Mouse (Mus musculus): ENCODE measurements at regions not wholly inside any gene's neighbourhood (a gene's known extent, or its start where the extent isn't known, plus 50 kb on each side); places are given as distances from the start of the nearest gene placed in this dataset.

- no peak overlapping the region for H3K4me3 ChIP-seq (ENCODE audit: low read depth, low read length)
These were observed 118.9 kb downstream of the H2al2a start for GRCm38 (mm10) chr2:17877901-17878300.

GRCm38 (mm10) chr2:17876942-17877341 lies 119.8 kb downstream of the H2al2a start:
- H3K4me3 ChIP-seq (ENCODE audit: low read depth, low read length): no peak overlapping the region
- ATAC-seq (ENCODE audit: extremely low read depth, insufficient number of reproducible peaks, low FRiP score, poor library complexity, severe bottlenecking) (no peak), DNase-seq (ENCODE audit: low spot score) (no peak)
- no peaks in the 10 kb centered on the region for H3K4me1 ChIP-seq (ENCODE audit: insufficient read depth, low read depth, low read length)
- no peaks in the 10 kb centered on the region for H3K9me3 ChIP-seq (replicated peaks)
- peaks cover 14% of the 10 kb centered on the region for H3K27me3 ChIP-seq (ENCODE audit: insufficient read depth, low read length)
- TF ChIP-seq POLR2AphosphoS5 (IDR thresholded peaks at IDR 0.05; ENCODE audit: insufficient replicate concordance, low read depth, low read length) (no peak), GATA2 (IDR thresholded peaks at IDR 0.05; ENCODE audit: borderline replicate concordance, low read depth, low read length) (no peak), CTCF (IDR thresholded peaks at IDR 0.05; ENCODE audit: low read depth, low read length) (no peak), TAL1 (conservative IDR thresholded peaks at IDR 0.05; ENCODE audit: low read depth, low read length) (no peak), GATA1 (IDR thresholded peaks at IDR 0.05; ENCODE audit: borderline replicate concordance, low read length) (no peak)
- no peaks in the 10 kb centered on the region for H3K36me3 ChIP-seq (replicated peaks)

More at GRCm38 (mm10) chr2:17877901-17878300, 118.9 kb downstream of the H2al2a start:
- Histone ChIP-seq H3K36me3 (replicated peaks) (no peaks in the 10 kb centered on the region), H3K4me1 (ENCODE audit: insufficient read depth, low read depth, low read length) (no peaks in the 10 kb centered on the region), H3K9me3 (replicated peaks) (no peaks in the 10 kb centered on the region), H3K27me3 (ENCODE audit: insufficient read depth, low read length) (peaks cover 14% of the 10 kb centered on the region)
- TF ChIP-seq POLR2AphosphoS5 (IDR thresholded peaks at IDR 0.05; ENCODE audit: insufficient replicate concordance, low read depth, low read length): no peak
- no peak for TF ChIP-seq GATA2 (IDR thresholded peaks at IDR 0.05; ENCODE audit: borderline replicate concordance, low read depth, low read length)
- TF ChIP-seq TAL1 (conservative IDR thresholded peaks at IDR 0.05; ENCODE audit: low read depth, low read length): no peak
- ATAC-seq (ENCODE audit: extremely low read depth, insufficient number of reproducible peaks, low FRiP score, poor library complexity, severe bottlenecking): no peak
- DNase-seq (ENCODE audit: low spot score): no peak

- no peaks in the 10 kb centered on the region for H3K9me3 ChIP-seq (replicated peaks)
- H3K4me1 ChIP-seq (ENCODE audit: insufficient read depth, low read depth, low read length): no peaks in the 10 kb centered on the region
- no peak for TF ChIP-seq GATA1 (IDR thresholded peaks at IDR 0.05; ENCODE audit: borderline replicate concordance, low read length)
- no peak for TF ChIP-seq GATA2 (IDR thresholded peaks at IDR 0.05; ENCODE audit: borderline replicate concordance, low read depth, low read length)
- TF ChIP-seq POLR2AphosphoS5 (IDR thresholded peaks at IDR 0.05; ENCODE audit: insufficient replicate concordance, low read depth, low read length): no peak
- TF ChIP-seq CTCF (IDR thresholded peaks at IDR 0.05; ENCODE audit: low read depth, low read length): no peak
- no peak for TF ChIP-seq TAL1 (conservative IDR thresholded peaks at IDR 0.05; ENCODE audit: low read depth, low read length)
- H3K36me3 ChIP-seq (replicated peaks): no peaks in the 10 kb centered on the region
- no peak for DNase-seq (ENCODE audit: low spot score)
- no peak overlapping the region for H3K4me3 ChIP-seq (ENCODE audit: low read depth, low read length)
- no peak for ATAC-seq (ENCODE audit: extremely low read depth, insufficient number of reproducible peaks, low FRiP score, poor library complexity, severe bottlenecking)
- peaks cover 14% of the 10 kb centered on the region for H3K27me3 ChIP-seq (ENCODE audit: insufficient read depth, low read length)
These were observed 120.6 kb downstream of the H2al2a start for GRCm38 (mm10) chr2:17876155-17876554.

GRCm38 (mm10) chr2:17870562-17870961 lies 126.2 kb downstream of the H2al2a start:
- ATAC-seq (ENCODE audit: extremely low read depth, insufficient number of reproducible peaks, low FRiP score, poor library complexity, severe bottlenecking) (no peak), DNase-seq (ENCODE audit: low spot score) (no peak)
- Histone ChIP-seq H3K9me3 (replicated peaks) (no peaks in the 10 kb centered on the region), H3K4me1 (ENCODE audit: insufficient read depth, low read depth, low read length) (no peaks in the 10 kb centered on the region), H3K27me3 (ENCODE audit: insufficient read depth, low read length) (peaks cover 9% of the 10 kb centered on the region; the same call in 1 of the 2 replicates), H3K36me3 (replicated peaks) (no peaks in the 10 kb centered on the region), H3K4me3 (ENCODE audit: low read depth, low read length) (no peak overlapping the region)
- TF ChIP-seq CTCF (IDR thresholded peaks at IDR 0.05; ENCODE audit: low read depth, low read length): no peak
- no peak for TF ChIP-seq POLR2AphosphoS5 (IDR thresholded peaks at IDR 0.05; ENCODE audit: insufficient replicate concordance, low read depth, low read length)
- no peak for TF ChIP-seq GATA2 (IDR thresholded peaks at IDR 0.05; ENCODE audit: borderline replicate concordance, low read depth, low read length)
- no peak for TF ChIP-seq TAL1 (conservative IDR thresholded peaks at IDR 0.05; ENCODE audit: low read depth, low read length)
- no peak for TF ChIP-seq GATA1 (IDR thresholded peaks at IDR 0.05; ENCODE audit: borderline replicate concordance, low read length)

GRCm38 (mm10) chr2:17868145-17868544 lies 128.6 kb downstream of the H2al2a start:
- no peaks in the 10 kb centered on the region for H3K9me3 ChIP-seq (replicated peaks)
- ATAC-seq (ENCODE audit: extremely low read depth, insufficient number of reproducible peaks, low FRiP score, poor library complexity, severe bottlenecking): no peak
- no peak for DNase-seq (ENCODE audit: low spot score)
- no peaks in the 10 kb centered on the region for H3K36me3 ChIP-seq (replicated peaks)
- no peak for TF ChIP-seq CTCF (IDR thresholded peaks at IDR 0.05; ENCODE audit: low read depth, low read length)
- TF ChIP-seq GATA2 (IDR thresholded peaks at IDR 0.05; ENCODE audit: borderline replicate concordance, low read depth, low read length): no peak
- TF ChIP-seq POLR2AphosphoS5 (IDR thresholded peaks at IDR 0.05; ENCODE audit: insufficient replicate concordance, low read depth, low read length): no peak
- TF ChIP-seq GATA1 (IDR thresholded peaks at IDR 0.05; ENCODE audit: borderline replicate concordance, low read length): no peak
- no peak for TF ChIP-seq TAL1 (conservative IDR thresholded peaks at IDR 0.05; ENCODE audit: low read depth, low read length)
- H3K4me1 ChIP-seq (ENCODE audit: insufficient read depth, low read depth, low read length): no peaks in the 10 kb centered on the region
- H3K27me3 ChIP-seq (ENCODE audit: insufficient read depth, low read length): 0 out of 2 replicates have a peak, but pooled peaks cover 7% of the 10 kb centered on the region
- H3K4me3 ChIP-seq (ENCODE audit: low read depth, low read length): no peak overlapping the region

- no peaks in the 10 kb centered on the region for H3K36me3 ChIP-seq (replicated peaks)
- ATAC-seq (ENCODE audit: extremely low read depth, insufficient number of reproducible peaks, low FRiP score, poor library complexity, severe bottlenecking) (no peak), DNase-seq (ENCODE audit: low spot score) (no peak)
- TF ChIP-seq GATA2 (IDR thresholded peaks at IDR 0.05; ENCODE audit: borderline replicate concordance, low read depth, low read length): no peak
- TF ChIP-seq POLR2AphosphoS5 (IDR thresholded peaks at IDR 0.05; ENCODE audit: insufficient replicate concordance, low read depth, low read length): no peak
- TF ChIP-seq GATA1 (IDR thresholded peaks at IDR 0.05; ENCODE audit: borderline replicate concordance, low read length): no peak
- TF ChIP-seq TAL1 (conservative IDR thresholded peaks at IDR 0.05; ENCODE audit: low read depth, low read length): no peak
- no peak for TF ChIP-seq CTCF (IDR thresholded peaks at IDR 0.05; ENCODE audit: low read depth, low read length)
- no peaks in the 10 kb centered on the region for H3K4me1 ChIP-seq (ENCODE audit: insufficient read depth, low read depth, low read length)
- H3K27me3 ChIP-seq (ENCODE audit: insufficient read depth, low read length): 0 out of 2 replicates have a peak, but pooled peaks cover 7% of the 10 kb centered on the region
- no peak overlapping the region for H3K4me3 ChIP-seq (ENCODE audit: low read depth, low read length)
- no peaks in the 10 kb centered on the region for H3K9me3 ChIP-seq (replicated peaks)
These were observed 129.4 kb downstream of the H2al2a start for GRCm38 (mm10) chr2:17867341-17867740.
